Mouse (Mus musculus) midbrain, embryonic 13.5 days (tissue): ENCODE data around the gene Ccser1. TPM values are rescaled to one million over a fixed set of nuclear protein-coding genes. Genes with fewer than 3 reads are reported as not detected.

ENCODE experiments used
- ATAC-seq: fragments of 200-750 bp; cut with Nextera tagmentation; 2 replicates; pipeline ENCODE4 v1.8.0; 2017; ENCODE audit warnings: mild to moderate bottlenecking, moderate TSS enrichment, moderate library complexity
- H3K27ac ChIP-seq: fragments of 300-500 bp; sonication (generic); 2 replicates; pipeline ENCODE4 v1.5.1; 2015; ENCODE audit warnings: inconsistent platforms, mild to moderate bottlenecking, moderate library complexity
- H3K27me3 ChIP-seq: fragments of 300-500 bp; sonication (generic); 2 replicates; pipeline ENCODE4 v1.6.1; 2015; ENCODE audit warnings: mild to moderate bottlenecking, inconsistent platforms
- H3K36me3 ChIP-seq: fragments of 300-500 bp; sonication (generic); 2 replicates; pipeline ENCODE4 v1.6.1; 2015; ENCODE audit warnings: mild to moderate bottlenecking, inconsistent platforms
- H3K4me1 ChIP-seq: fragments of 300-500 bp; sonication (generic); replicated peaks from 2 replicates; pipeline ENCODE4 v1.6.1; 2015; ENCODE audit warnings: inconsistent platforms
- H3K4me2 ChIP-seq: fragments of 300-500 bp; sonication (generic); replicated peaks from 2 replicates; pipeline ENCODE4 v1.6.1; 2015; ENCODE audit warnings: moderate library complexity, mild to moderate bottlenecking, inconsistent platforms
- H3K4me3 ChIP-seq: fragments of 300-500 bp; sonication (generic); replicated peaks from 2 replicates; pipeline ENCODE4 v1.5.1; 2015; ENCODE audit warnings: mild to moderate bottlenecking, inconsistent platforms
- H3K9ac ChIP-seq: fragments of 300-500 bp; sonication (generic); replicated peaks from 2 replicates; pipeline ENCODE4 v1.6.1; 2015; ENCODE audit warnings: mild to moderate bottlenecking, inconsistent platforms
- H3K9me3 ChIP-seq: fragments of 300-500 bp; sonication (generic); 2 replicates; pipeline ENCODE4 v1.6.1; 2016; ENCODE audit warnings: mild to moderate bottlenecking, inconsistent platforms
- WGBS: fragments of 180-500 bp; shearing (Covaris S2); methylation state at CpG from one replicate; pipeline ENCODE4 v1.1.7; 2015; 5-methylcytosine and 5-hydroxymethylcytosine counted together
- polyA plus RNA-seq: library from polyadenylated mRNA; unstranded; fragments of >200 nt; fragmentation: Nextera tagmentation; extraction: Ambion mirVana; gene quantifications from 2 replicates; pipeline ENCODE4 v1.2.1, GENCODE M21; 2015

Ccser1 gene
- polyA plus RNA-seq, 1 experiment from 2014 or later: 19.7 TPM

DNA sequence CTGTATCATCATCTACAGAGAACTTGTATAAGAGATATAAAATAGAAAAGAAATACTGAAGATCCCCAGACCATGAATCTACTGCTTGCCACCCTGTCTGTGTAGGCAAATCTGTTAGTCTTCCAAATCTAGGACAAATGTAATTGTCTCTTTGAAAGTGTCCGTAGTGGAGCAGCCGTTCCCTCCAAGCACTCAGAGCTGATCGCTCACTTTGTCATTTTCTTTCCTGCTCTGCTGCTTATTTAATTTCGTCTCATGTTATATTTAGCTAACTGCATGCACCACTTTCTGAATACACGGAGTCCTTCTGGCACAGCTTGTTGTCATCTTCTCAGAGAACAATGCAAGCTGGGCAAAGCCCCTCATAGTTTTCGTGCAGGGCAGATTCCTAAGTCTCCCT lies 1018.6 kb downstream of the Ccser1 start:
- no peak overlapping the region for H3K9ac ChIP-seq
- no peak overlapping the region for H3K4me2 ChIP-seq
- H3K4me3 ChIP-seq: no peak overlapping the region
- no peaks in the 10 kb centered on the region for H3K36me3 ChIP-seq
- 52% methylated on average over 6 of the region's 6 CpGs for WGBS
- H3K27me3 ChIP-seq: no peaks in the 10 kb centered on the region
- no peaks in the 10 kb centered on the region; the same call in 1 of the 2 replicates for H3K4me1 ChIP-seq
- H3K9me3 ChIP-seq: no peaks in the 10 kb centered on the region
- H3K27ac ChIP-seq: no peak overlapping the region
- no peak for ATAC-seq

- WGBS: 50% methylated on average over 2 of the region's 2 CpGs
- H3K36me3 ChIP-seq: no peaks in the 10 kb centered on the region
- no peaks in the 10 kb centered on the region for H3K9me3 ChIP-seq
- H3K4me3 ChIP-seq: no peak overlapping the region
- H3K27me3 ChIP-seq: no peaks in the 10 kb centered on the region
- H3K4me2 ChIP-seq: no peak overlapping the region
- H3K27ac ChIP-seq: no peak overlapping the region
- no peak for ATAC-seq
- no peak overlapping the region for H3K9ac ChIP-seq
- H3K4me1 ChIP-seq: no peaks in the 10 kb centered on the region
Observed at GRCm38 (mm10) chr6:62205013-62205412, 1024.9 kb downstream of the Ccser1 start.

DNA sequence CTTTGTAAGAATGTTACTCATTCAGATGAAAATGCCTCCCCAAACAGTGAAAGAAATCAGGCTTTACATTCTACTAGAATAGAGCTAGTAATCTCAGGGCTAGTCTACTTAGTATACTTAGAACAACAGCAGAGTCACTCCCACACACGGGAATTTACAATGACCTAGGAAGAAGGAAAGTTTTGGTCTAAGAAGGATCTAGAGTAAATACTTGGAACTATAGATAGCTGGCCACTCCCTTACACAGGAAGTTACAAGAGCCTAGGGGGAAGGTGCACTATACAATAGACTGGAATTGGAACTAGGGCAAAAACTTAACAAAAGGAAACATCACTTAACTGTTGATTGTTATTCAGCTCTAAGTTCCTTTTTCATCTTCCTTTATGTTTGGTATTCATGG lies 1041.7 kb downstream of the Ccser1 start:
- Histone ChIP-seq H3K36me3 (no peaks in the 10 kb centered on the region), H3K9ac (no peak overlapping the region), H3K4me3 (no peak overlapping the region), H3K4me1 (no peaks in the 10 kb centered on the region), H3K27ac (no peak overlapping the region), H3K27me3 (no peaks in the 10 kb centered on the region), H3K4me2 (no peak overlapping the region), H3K9me3 (no peaks in the 10 kb centered on the region)
- 29% methylated on average over 1 of the region's 1 CpGs for WGBS
- ATAC-seq: no peak

DNA sequence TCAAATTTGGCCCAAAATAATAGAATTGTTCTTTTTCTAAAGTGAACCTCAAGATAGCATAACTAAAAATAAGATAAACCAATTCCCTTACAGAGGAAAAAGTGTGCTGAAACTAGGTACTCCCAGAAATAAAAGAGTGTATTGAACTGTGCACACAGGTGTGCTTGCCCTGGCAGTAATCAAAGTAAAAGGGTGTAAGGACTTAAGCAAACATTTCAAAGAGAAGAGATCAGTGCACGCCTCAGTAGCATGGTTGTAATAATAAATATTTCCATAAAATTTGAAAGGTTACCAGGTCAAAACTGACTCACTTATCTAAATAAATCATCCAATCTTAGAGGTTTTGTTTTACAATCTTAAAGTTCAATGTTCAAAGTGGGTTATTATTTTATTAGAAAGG lies 1083.8 kb downstream of the Ccser1 start:
- H3K4me1 ChIP-seq: no peaks in the 10 kb centered on the region
- H3K4me3 ChIP-seq: no peak overlapping the region
- H3K36me3 ChIP-seq: no peaks in the 10 kb centered on the region
- ATAC-seq: no peak
- H3K9ac ChIP-seq: no peak overlapping the region
- H3K4me2 ChIP-seq: no peak overlapping the region
- WGBS: 82% methylated on average over 1 of the region's 1 CpGs
- H3K27ac ChIP-seq: no peak overlapping the region
- H3K9me3 ChIP-seq: no peaks in the 10 kb centered on the region
- no peaks in the 10 kb centered on the region for H3K27me3 ChIP-seq

DNA sequence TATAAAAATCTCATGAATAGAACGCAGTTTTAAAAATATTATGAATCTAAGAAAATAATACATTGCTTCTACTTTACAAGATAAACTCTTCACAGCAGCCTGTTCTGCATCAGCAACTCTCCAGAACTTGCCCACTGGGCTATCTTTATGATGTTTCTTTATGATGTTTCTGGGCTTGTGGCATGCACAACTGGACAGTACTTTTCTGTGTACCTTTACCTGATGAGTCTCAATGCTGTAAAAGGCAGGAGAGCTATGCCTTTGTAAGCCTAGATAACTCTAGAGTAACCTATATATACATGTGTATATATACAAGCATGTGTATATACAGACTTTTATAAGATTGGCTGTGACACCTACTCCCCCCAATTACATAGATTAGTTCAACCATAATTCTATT lies 1084.4 kb downstream of the Ccser1 start:
- ATAC-seq: no peak
- Histone ChIP-seq H3K27me3 (no peaks in the 10 kb centered on the region), H3K9me3 (no peaks in the 10 kb centered on the region), H3K4me3 (no peak overlapping the region), H3K4me1 (no peaks in the 10 kb centered on the region), H3K4me2 (no peak overlapping the region), H3K27ac (no peak overlapping the region), H3K9ac (no peak overlapping the region), H3K36me3 (no peaks in the 10 kb centered on the region)
- 90% methylated on average over 1 of the region's 1 CpGs for WGBS

DNA sequence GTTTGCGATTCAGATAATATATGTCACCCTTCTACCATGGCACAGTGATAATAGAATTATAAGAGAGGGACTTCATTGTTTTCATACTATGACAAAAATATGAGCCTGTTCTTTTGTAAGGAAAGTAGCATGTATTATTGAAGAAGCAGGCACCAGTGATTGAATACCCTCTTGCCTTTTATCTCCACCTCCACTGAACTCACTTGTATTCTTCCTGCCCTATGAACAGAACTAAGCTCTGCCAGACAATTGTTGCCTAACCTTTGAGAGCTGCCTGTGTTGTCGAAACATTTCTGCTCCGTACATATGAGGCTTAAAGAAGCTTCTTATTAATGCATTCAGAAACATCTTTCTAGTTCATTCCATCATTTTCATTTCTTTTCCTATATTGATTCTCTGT lies 1101.1 kb downstream of the Ccser1 start:
- H3K27ac ChIP-seq: no peak overlapping the region
- H3K9me3 ChIP-seq: no peaks in the 10 kb centered on the region
- 52% methylated on average over 3 of the region's 3 CpGs for WGBS
- ATAC-seq: no peak
- H3K9ac ChIP-seq: no peak overlapping the region
- H3K36me3 ChIP-seq: no peaks in the 10 kb centered on the region
- H3K4me1 ChIP-seq: 0 out of 2 replicates have a peak, but pooled peaks cover 5% of the 10 kb centered on the region
- H3K27me3 ChIP-seq: no peaks in the 10 kb centered on the region
- H3K4me3 ChIP-seq: no peak overlapping the region
- H3K4me2 ChIP-seq: no peak overlapping the region

DNA sequence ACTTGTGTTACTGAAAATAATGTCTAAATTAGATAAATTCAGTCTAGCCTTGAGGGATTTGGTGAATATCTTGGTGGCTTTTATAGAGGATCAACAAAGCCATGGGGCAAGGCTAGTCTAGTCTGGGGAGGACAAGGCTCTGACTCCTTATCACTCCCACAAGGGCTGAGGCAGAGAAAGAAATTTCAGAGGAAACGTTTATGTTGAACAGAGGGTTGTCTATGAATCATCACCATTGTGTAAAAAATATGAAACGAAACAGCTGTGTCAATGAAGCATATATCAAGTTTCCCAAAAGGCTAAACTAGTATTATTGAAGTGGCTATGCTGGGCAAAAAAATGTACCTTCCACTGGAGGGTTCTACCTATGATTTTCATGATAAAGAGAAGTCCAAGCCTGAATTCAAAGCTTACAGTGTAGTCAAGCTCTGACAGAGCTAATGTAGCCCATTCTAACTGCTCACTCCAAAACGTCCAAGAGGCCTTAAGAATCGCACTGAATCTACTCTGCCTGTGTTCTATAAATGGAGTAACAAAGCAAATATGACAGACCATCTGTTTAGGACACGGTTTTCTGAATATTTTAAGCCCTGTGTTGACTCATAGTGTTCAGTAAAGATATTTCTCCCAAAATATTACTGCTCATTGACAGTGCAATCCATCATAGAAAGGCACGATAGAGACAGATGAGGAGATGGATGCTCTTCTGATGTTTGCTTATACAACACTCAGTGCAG lies 1121.6 kb downstream of the Ccser1 start:
- WGBS: 73% methylated on average over 6 of the region's 6 CpGs
- no peak for ATAC-seq
- no peaks in the 10 kb centered on the region for H3K4me1 ChIP-seq

GRCm38 (mm10) chr6:62318627-62319026 lies 1138.5 kb downstream of the Ccser1 start:
- Histone ChIP-seq H3K9ac (no peak overlapping the region), H3K27ac (no peak overlapping the region), H3K9me3 (no peaks in the 10 kb centered on the region), H3K4me2 (no peak overlapping the region), H3K36me3 (no peaks in the 10 kb centered on the region), H3K4me1 (no peaks in the 10 kb centered on the region), H3K27me3 (no peaks in the 10 kb centered on the region), H3K4me3 (no peak overlapping the region)
- 85% methylated on average over 3 of the region's 3 CpGs for WGBS
- ATAC-seq: no peak

More for the DNA sequence above, 1121.6 kb downstream of the Ccser1 start:
- Histone ChIP-seq H3K9ac (no peak overlapping the region), H3K4me3 (no peak overlapping the region), H3K27ac (no peak overlapping the region), H3K4me2 (no peak overlapping the region), H3K36me3 (no peaks in the 10 kb centered on the region), H3K27me3 (no peaks in the 10 kb centered on the region), H3K9me3 (no peaks in the 10 kb centered on the region)

- H3K4me3 ChIP-seq: no peak overlapping the region
- no peak overlapping the region for H3K9ac ChIP-seq
- no peaks in the 10 kb centered on the region for H3K36me3 ChIP-seq
- H3K9me3 ChIP-seq: no peaks in the 10 kb centered on the region
- no peak for ATAC-seq
- H3K4me2 ChIP-seq: no peak overlapping the region
- no peaks in the 10 kb centered on the region for H3K27me3 ChIP-seq
- H3K27ac ChIP-seq: no peak overlapping the region
- no peaks in the 10 kb centered on the region for H3K4me1 ChIP-seq
- 74% methylated on average over 3 of the region's 3 CpGs for WGBS
Observed at GRCm38 (mm10) chr6:62340319-62340718, 1160.2 kb downstream of the Ccser1 start.

GRCm38 (mm10) chr6:62367802-62368201 lies 1187.7 kb downstream of the Ccser1 start:
- Histone ChIP-seq H3K27me3 (no peaks in the 10 kb centered on the region), H3K9me3 (no peaks in the 10 kb centered on the region), H3K4me2 (no peak overlapping the region), H3K36me3 (no peaks in the 10 kb centered on the region), H3K9ac (no peak overlapping the region), H3K27ac (no peak overlapping the region), H3K4me3 (no peak overlapping the region), H3K4me1 (no peaks in the 10 kb centered on the region)
- 97% methylated on average over 2 of the region's 2 CpGs for WGBS
- ATAC-seq: no peak
